Mouse (Mus musculus): Measurements from ENCODE around the gene 3425401B19Rik. TPM values are rescaled to one million over a fixed set of nuclear protein-coding genes. Genes with fewer than 3 reads are reported as not detected.

The 3425401B19Rik gene
- polyA plus RNA-seq, 1 experiment from 2014 or later = 0.40 TPM

DNA sequence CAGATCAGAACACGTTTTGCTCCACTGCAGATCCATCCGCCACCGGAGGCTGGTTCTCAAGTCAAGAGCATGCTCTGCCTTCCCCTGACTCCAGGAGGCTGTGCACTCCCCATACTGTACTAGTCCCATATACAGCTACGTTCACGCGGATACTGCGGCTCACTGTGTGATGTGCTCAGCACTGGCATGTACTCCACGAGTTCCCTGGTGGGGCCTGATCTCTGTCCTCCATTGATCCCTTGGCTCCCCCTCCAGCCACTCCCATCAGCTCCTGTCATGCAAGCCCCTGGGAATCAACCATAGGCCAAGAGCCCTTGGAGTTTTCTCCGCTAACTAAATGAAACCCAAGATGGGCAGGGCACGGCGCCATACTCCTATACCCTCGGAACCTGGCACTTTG lies 2.6 kb downstream of the 3425401B19Rik start:
- WGBS = 91% methylated on average over 12 of the region's 12 CpGs
- Histone ChIP-seq H3K36me3 (ENCODE audit: control insufficient read depth, insufficient read depth, low read length) (no peaks in the 10 kb centered on the region), H3K9ac (ENCODE audit: low read length) (no peak overlapping the region), H3K4me2 (ENCODE audit: low read depth, low read length) (no peak overlapping the region), H3K27me3 (ENCODE audit: control insufficient read depth, insufficient read depth, low read depth, low read length) (no peaks in the 10 kb centered on the region), H3K4me3 (ENCODE audit: low read length) (no peak overlapping the region), H3K27ac (ENCODE audit: low read length) (no peak overlapping the region), H3K9me3 (ENCODE audit: control insufficient read depth, low read length) (no peaks in the 10 kb centered on the region), H3K4me1 (replicated peaks; ENCODE audit: control insufficient read depth, insufficient read depth, low read length) (peaks cover 6% of the 10 kb centered on the region; the same call in 1 of the 2 replicates)
- ATAC-seq (ENCODE audit: low read depth) = no peak

DNA sequence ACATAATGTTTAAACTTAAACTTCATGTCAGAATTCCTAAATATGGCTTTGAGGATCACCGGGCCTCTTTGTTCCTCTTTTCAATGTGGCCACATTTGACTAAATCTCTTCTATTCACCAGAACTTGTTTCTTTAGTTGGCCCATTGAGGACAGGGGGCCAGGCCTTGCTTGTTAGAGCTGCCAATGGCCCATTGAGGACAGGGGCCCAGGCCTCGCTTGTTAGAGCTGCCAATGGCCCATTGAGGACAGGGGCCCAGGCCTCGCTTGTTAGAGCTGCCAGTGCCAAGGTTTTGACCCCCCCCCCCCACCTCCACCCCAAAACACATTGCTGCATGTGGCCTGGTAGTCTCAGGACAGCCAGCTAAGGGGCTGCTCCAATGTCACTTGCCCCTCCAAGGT lies 3.5 kb downstream of the 3425401B19Rik start:
- Histone ChIP-seq H3K9ac (ENCODE audit: low read length) (no peak overlapping the region), H3K36me3 (ENCODE audit: control insufficient read depth, insufficient read depth, low read length) (no peaks in the 10 kb centered on the region)

DNA sequence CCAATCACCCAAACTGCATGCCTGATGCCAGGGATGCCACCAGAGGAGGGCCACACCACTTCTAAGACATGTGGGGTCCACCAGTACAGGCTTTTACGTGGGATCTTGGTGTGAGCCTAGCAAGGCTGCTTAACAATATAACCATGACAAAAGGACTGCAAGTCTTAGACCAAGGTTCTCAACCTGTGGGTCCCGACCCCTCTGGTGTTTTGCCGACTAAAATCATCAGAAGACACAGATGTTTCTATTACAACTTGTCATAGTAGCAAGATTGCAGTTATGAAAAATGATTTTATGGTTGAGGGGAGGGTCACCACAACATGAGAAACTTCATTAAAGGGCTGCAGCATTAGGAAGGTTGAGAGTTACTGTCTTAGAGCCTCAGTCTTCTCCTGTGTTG lies 6.5 kb downstream of the 3425401B19Rik start:
- ATAC-seq (ENCODE audit: low read depth) = no peak
- no peak overlapping the region for H3K4me2 ChIP-seq (ENCODE audit: low read depth, low read length)
- H3K27ac ChIP-seq (ENCODE audit: low read length) = no peak overlapping the region
- peaks cover 2% of the 10 kb centered on the region; the same call in 1 of the 2 replicates for H3K4me1 ChIP-seq (replicated peaks; ENCODE audit: control insufficient read depth, insufficient read depth, low read length)
- no peaks in the 10 kb centered on the region for H3K9me3 ChIP-seq (ENCODE audit: control insufficient read depth, low read length)
- WGBS = 67% methylated on average over 3 of the region's 3 CpGs
- H3K9ac ChIP-seq (ENCODE audit: low read length) = no peak overlapping the region
- no peak overlapping the region for H3K4me3 ChIP-seq (ENCODE audit: low read length)
- H3K27me3 ChIP-seq (ENCODE audit: control insufficient read depth, insufficient read depth, low read depth, low read length) = no peaks in the 10 kb centered on the region
- H3K36me3 ChIP-seq (ENCODE audit: control insufficient read depth, insufficient read depth, low read length) = no peaks in the 10 kb centered on the region

More for the DNA sequence above, 3.5 kb downstream of the 3425401B19Rik start:
- no peak for ATAC-seq (ENCODE audit: low read depth)
- Histone ChIP-seq H3K27me3 (ENCODE audit: control insufficient read depth, insufficient read depth, low read depth, low read length) (no peaks in the 10 kb centered on the region), H3K4me1 (replicated peaks; ENCODE audit: control insufficient read depth, insufficient read depth, low read length) (peaks cover 6% of the 10 kb centered on the region; the same call in 1 of the 2 replicates), H3K4me2 (ENCODE audit: low read depth, low read length) (no peak overlapping the region), H3K4me3 (ENCODE audit: low read length) (no peak overlapping the region), H3K9me3 (ENCODE audit: control insufficient read depth, low read length) (no peaks in the 10 kb centered on the region), H3K27ac (ENCODE audit: low read length) (no peak overlapping the region)
- WGBS = 84% methylated on average over 3 of the region's 3 CpGs

DNA sequence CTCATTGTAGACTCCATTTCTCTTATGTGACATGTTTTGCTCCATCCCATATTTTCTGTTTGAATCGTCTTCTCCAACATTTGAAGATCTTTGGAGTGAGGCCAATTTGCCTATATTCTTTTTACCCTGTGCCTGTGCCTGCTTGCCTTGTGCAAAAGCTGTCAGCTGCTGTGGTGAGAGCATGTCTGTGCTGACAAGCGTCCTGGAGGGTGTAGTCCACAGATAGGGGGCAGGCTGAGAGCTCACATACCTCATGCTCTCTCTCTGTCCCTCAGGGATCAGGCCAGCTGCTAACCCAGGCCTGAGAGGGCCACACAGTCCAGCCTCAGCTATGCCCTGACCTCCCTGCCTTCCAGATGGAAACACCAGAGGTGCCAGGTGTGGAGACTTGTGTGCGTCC lies 11.9 kb downstream of the 3425401B19Rik start:
- H3K9ac ChIP-seq (ENCODE audit: low read length) = no peak overlapping the region
- H3K4me1 ChIP-seq (replicated peaks; ENCODE audit: control insufficient read depth, insufficient read depth, low read length) = no peaks in the 10 kb centered on the region
- H3K4me2 ChIP-seq (ENCODE audit: low read depth, low read length) = no peak overlapping the region
- ATAC-seq (ENCODE audit: low read depth) = 0 out of 2 replicates have a peak, but pooled peaks have one; percentile 26
- H3K27me3 ChIP-seq (ENCODE audit: control insufficient read depth, insufficient read depth, low read depth, low read length) = no peaks in the 10 kb centered on the region
- no peak overlapping the region for H3K27ac ChIP-seq (ENCODE audit: low read length)
- H3K36me3 ChIP-seq (ENCODE audit: control insufficient read depth, insufficient read depth, low read length) = no peaks in the 10 kb centered on the region
- no peak overlapping the region for H3K4me3 ChIP-seq (ENCODE audit: low read length)
- 50% methylated on average over 3 of the region's 3 CpGs for WGBS
- no peaks in the 10 kb centered on the region for H3K9me3 ChIP-seq (ENCODE audit: control insufficient read depth, low read length)

DNA sequence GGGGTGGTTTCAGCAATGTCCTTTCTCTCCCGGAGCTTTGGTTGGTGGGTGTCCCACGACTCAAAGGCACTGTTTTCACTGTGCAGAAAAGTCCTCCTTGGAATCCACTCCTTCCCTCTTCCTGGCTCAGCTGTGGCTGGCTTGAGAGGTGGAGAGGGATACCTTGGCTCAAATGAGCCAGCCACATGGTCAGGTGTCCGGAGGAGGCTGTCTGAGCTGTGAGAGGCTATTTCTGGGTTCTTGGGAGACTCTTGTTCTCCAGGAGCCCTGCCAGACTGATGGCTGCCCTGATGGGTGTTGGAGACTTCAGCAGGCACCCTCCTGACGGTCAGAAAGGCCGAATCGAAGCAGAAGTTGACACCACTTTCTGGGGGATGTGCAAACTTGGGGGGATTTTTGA lies 22.0 kb downstream of the 3425401B19Rik start:
- Histone ChIP-seq H3K27me3 (ENCODE audit: control insufficient read depth, insufficient read depth, low read depth, low read length) (no peaks in the 10 kb centered on the region), H3K36me3 (ENCODE audit: control insufficient read depth, insufficient read depth, low read length) (no peaks in the 10 kb centered on the region)
- WGBS = 83% methylated on average over 6 of the region's 6 CpGs

DNA sequence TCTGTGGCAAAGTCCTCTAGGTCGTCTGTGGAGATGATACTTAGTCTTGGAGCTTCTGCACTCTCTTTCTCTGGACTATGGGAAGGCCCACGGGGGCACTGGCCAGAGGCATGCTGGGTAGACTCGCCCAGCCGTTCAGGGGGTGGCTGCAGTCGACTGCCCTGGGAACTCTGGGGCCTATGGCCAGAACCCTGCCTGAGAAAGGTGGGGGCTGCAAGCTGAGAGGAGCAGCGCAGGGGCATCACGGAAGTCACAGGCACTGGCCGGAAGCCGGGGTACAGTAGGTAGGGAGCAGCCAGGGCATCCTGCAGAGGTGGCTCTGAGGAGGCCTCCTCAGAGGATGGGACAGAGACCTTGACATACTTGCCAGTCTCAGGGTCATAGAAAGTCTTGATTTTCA lies 25.3 kb downstream of the 3425401B19Rik start:
- Histone ChIP-seq H3K27me3 (ENCODE audit: control insufficient read depth, insufficient read depth, low read depth, low read length) (no peaks in the 10 kb centered on the region), H3K36me3 (ENCODE audit: control insufficient read depth, insufficient read depth, low read length) (no peaks in the 10 kb centered on the region), H3K4me3 (ENCODE audit: low read length) (no peak overlapping the region), H3K9me3 (ENCODE audit: control insufficient read depth, low read length) (no peaks in the 10 kb centered on the region), H3K4me1 (replicated peaks; ENCODE audit: control insufficient read depth, insufficient read depth, low read length) (no peaks in the 10 kb centered on the region), H3K4me2 (ENCODE audit: low read depth, low read length) (no peak overlapping the region), H3K9ac (ENCODE audit: low read length) (no peak overlapping the region), H3K27ac (ENCODE audit: low read length) (no peak overlapping the region)
- 73% methylated on average over 9 of the region's 9 CpGs for WGBS
- ATAC-seq (ENCODE audit: low read depth) = no peak

More for the DNA sequence above, 22.0 kb downstream of the 3425401B19Rik start:
- Histone ChIP-seq H3K4me2 (ENCODE audit: low read depth, low read length) (no peak overlapping the region), H3K9me3 (ENCODE audit: control insufficient read depth, low read length) (no peaks in the 10 kb centered on the region), H3K4me1 (replicated peaks; ENCODE audit: control insufficient read depth, insufficient read depth, low read length) (no peaks in the 10 kb centered on the region), H3K27ac (ENCODE audit: low read length) (no peak overlapping the region), H3K9ac (ENCODE audit: low read length) (no peak overlapping the region), H3K4me3 (ENCODE audit: low read length) (no peak overlapping the region)
- no peak for ATAC-seq (ENCODE audit: low read depth)

DNA sequence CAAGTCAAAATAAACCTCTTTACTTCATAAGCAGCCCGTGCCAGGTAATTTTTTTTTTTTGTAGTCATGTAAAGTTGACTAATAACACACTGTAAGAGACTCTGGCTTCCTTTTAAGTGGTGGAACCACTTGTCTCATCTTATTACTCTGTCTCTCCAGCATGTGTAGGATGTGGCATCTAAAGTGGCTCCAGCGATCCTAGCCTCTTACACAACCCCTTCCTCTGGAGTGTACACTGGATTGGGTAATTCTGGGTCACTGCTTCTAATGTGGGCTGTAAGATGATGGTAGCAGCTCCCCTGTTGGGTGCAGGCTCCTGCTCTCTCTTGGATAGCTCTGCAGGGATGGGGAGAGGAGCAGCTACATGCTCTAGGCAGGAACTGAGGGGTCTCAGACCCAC lies 46.6 kb downstream of the 3425401B19Rik start:
- Histone ChIP-seq H3K9me3 (ENCODE audit: control insufficient read depth, low read length) (no peaks in the 10 kb centered on the region), H3K4me3 (ENCODE audit: low read length) (no peak overlapping the region), H3K9ac (ENCODE audit: low read length) (no peak overlapping the region), H3K36me3 (ENCODE audit: control insufficient read depth, insufficient read depth, low read length) (no peaks in the 10 kb centered on the region), H3K4me2 (ENCODE audit: low read depth, low read length) (no peak overlapping the region), H3K27ac (ENCODE audit: low read length) (no peak overlapping the region), H3K27me3 (ENCODE audit: control insufficient read depth, insufficient read depth, low read depth, low read length) (no peaks in the 10 kb centered on the region), H3K4me1 (replicated peaks; ENCODE audit: control insufficient read depth, insufficient read depth, low read length) (no peaks in the 10 kb centered on the region)
- ATAC-seq (ENCODE audit: low read depth) = no peak
- 62% methylated on average over 2 of the region's 2 CpGs for WGBS

DNA sequence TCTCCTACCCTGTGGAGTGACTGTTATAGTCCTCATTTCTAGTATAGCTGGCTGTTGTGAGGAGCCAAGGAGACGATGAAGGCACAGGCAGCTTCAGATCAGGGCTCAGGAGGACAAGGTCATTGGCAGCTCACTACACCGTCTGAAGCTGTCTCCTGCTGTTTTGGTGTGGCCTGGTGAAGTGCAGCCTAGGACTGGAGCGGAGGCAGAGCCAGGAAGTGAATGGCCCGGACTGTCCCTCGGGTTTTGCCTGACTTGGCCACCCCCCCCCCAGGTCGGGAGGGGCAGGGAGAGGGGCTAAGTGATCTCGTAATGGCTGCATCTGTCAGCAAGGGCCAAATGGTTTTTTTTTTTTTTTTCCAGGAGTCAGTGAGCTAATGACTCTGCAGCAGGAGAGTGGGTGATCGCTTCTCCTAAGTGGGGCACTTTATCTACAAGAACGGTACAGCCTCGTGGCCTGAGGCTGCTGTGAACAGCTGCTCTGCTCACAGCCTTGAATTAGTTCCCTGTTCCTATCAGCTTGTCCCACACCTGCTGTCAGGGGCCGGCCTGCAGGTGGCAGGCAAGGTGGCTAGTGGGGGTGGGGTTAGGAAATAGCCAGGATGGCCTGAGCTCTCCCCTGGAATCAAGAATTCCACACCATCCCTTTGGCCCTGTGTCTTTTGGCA lies 50.9 kb downstream of the 3425401B19Rik start:
- H3K4me2 ChIP-seq (ENCODE audit: low read depth, low read length) = no peak overlapping the region
- H3K27me3 ChIP-seq (ENCODE audit: control insufficient read depth, insufficient read depth, low read depth, low read length) = no peaks in the 10 kb centered on the region
- H3K4me3 ChIP-seq (ENCODE audit: low read length) = no peak overlapping the region
- no peak for ATAC-seq (ENCODE audit: low read depth)
- H3K27ac ChIP-seq (ENCODE audit: low read length) = no peak overlapping the region
- H3K9ac ChIP-seq (ENCODE audit: low read length) = no peak overlapping the region
- 14% methylated on average over 11 of the region's 11 CpGs for WGBS
- no peaks in the 10 kb centered on the region for H3K9me3 ChIP-seq (ENCODE audit: control insufficient read depth, low read length)
- no peaks in the 10 kb centered on the region for H3K36me3 ChIP-seq (ENCODE audit: control insufficient read depth, insufficient read depth, low read length)
- no peaks in the 10 kb centered on the region for H3K4me1 ChIP-seq (replicated peaks; ENCODE audit: control insufficient read depth, insufficient read depth, low read length)

DNA sequence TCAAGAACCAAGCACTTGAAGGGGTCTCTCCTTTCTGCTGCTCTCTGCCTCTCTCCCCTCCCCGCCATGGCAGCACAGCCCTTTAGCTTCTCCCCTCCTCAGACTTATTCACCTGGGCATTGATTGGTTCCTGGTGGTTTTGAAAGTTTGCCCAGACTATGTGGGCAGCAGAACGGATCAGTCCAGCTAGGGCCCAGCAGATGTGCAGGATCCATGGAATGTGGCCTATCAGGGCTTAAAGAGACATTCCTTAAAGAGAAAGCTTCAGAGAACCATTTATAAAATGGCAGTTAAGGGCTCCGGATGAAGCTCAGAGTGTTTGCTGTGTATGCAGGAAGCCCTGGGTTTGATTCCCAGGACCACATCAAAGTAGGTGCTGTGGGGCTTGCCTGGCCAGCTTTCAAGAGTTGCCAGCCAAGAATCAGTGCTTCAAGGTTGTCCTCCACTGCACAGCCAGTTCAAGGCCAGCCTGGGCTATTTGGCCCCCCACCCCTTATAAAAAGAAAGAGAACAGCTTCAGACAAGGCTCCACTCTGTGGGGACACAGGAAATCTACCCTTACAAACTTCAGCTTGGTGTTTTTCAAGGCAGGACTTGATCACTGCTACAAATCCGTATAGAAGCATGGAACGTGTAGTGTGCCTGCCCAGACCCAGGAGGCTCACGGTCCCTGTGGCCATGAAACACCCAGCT lies 52.0 kb downstream of the 3425401B19Rik start:
- WGBS = 65% methylated on average over 6 of the region's 6 CpGs
- no peak for ATAC-seq (ENCODE audit: low read depth)
- H3K9me3 ChIP-seq (ENCODE audit: control insufficient read depth, low read length) = no peaks in the 10 kb centered on the region
- no peak overlapping the region for H3K4me2 ChIP-seq (ENCODE audit: low read depth, low read length)
- H3K4me3 ChIP-seq (ENCODE audit: low read length) = no peak overlapping the region
- no peak overlapping the region for H3K9ac ChIP-seq (ENCODE audit: low read length)
- H3K36me3 ChIP-seq (ENCODE audit: control insufficient read depth, insufficient read depth, low read length) = no peaks in the 10 kb centered on the region
- H3K27me3 ChIP-seq (ENCODE audit: control insufficient read depth, insufficient read depth, low read depth, low read length) = no peaks in the 10 kb centered on the region
- no peaks in the 10 kb centered on the region for H3K4me1 ChIP-seq (replicated peaks; ENCODE audit: control insufficient read depth, insufficient read depth, low read length)
- no peak overlapping the region for H3K27ac ChIP-seq (ENCODE audit: low read length)

Data from lung, embryonic 16.5 days (tissue).